7 mouse cellular contexts compared by ENCODE assay signal in genomic region chr19:5726961-5727578, GRCm38 (mm10). TPM values are rescaled to one million over a fixed set of nuclear protein-coding genes. Genes with fewer than 3 reads are reported as not detected.
DNase-seq lines count a peak whose midpoint lies in the region; ATAC-seq lines count a peak whose summit lies in the region.

No protein-coding gene starts in this region.

- peak overlapping the region; percentile 99 for H3K4me3 ChIP-seq in forebrain, embryonic 14.5 days (ENCODE audit: low read depth, low read length)
- peak overlapping the region; percentile 83 for H3K4me3 ChIP-seq in liver, embryonic 11.5 days (ENCODE audit: low read depth, low read length)

- no peaks in the 10 kb centered on the region for H3K27me3 ChIP-seq in forebrain, embryonic 14.5 days (replicated peaks; ENCODE audit: control insufficient read depth, insufficient read depth, low read length)
- H3K27me3 ChIP-seq in liver, embryonic 11.5 days (replicated peaks; ENCODE audit: control insufficient read depth, insufficient read depth, low read length) = no peaks in the 10 kb centered on the region

- peaks cover 40% of the 10 kb centered on the region for H3K4me1 ChIP-seq in forebrain, embryonic 14.5 days (ENCODE audit: control insufficient read depth, insufficient read depth, low read length)
- H3K4me1 ChIP-seq in liver, embryonic 11.5 days (replicated peaks; ENCODE audit: control insufficient read depth, insufficient read depth, low read length) = peaks cover 79% of the 10 kb centered on the region

- DNase-seq in 416B (ENCODE audit: low read depth) = peak; percentile 76
- DNase-seq in CD4-positive, CD25-positive, alpha-beta regulatory T cell, adult 2 months (ENCODE audit: low read depth, low spot score) = peak; percentile 89
- DNase-seq in forebrain, embryonic 14.5 days (ENCODE audit: low spot score) = no peak
- DNase-seq in liver, embryonic 11.5 days (ENCODE audit: low spot score) = no peak
- peak; percentile 62 to 79 for DNase-seq in spleen, postnatal 36 days (ENCODE audit: low spot score in 2 of 2)
- no peak for DNase-seq in left cerebral cortex, adult 11 months (ENCODE audit: low spot score)
- DNase-seq in layer of hippocampus, adult 9-10 months (ENCODE audit: low spot score) = no peak

- WGBS in forebrain, embryonic 14.5 days = 81% methylated on average over 15 of the region's 15 CpGs
- WGBS in liver, embryonic 11.5 days = 45% methylated on average over 15 of the region's 15 CpGs

- H3K4me2 ChIP-seq in forebrain, embryonic 14.5 days (ENCODE audit: low read length) = peak overlapping the region; percentile 99
- H3K4me2 ChIP-seq in liver, embryonic 11.5 days = peak overlapping the region; percentile 94

- H3K36me3 ChIP-seq in forebrain, embryonic 14.5 days (ENCODE audit: control insufficient read depth, insufficient read depth, low read length) = peaks cover 44% of the 10 kb centered on the region
- H3K36me3 ChIP-seq in liver, embryonic 11.5 days (ENCODE audit: control insufficient read depth, insufficient read depth, low read length) = peaks cover 11% of the 10 kb centered on the region

- H3K9me3 ChIP-seq in forebrain, embryonic 14.5 days (replicated peaks; ENCODE audit: control insufficient read depth, low read length) = no peaks in the 10 kb centered on the region
- no peaks in the 10 kb centered on the region for H3K9me3 ChIP-seq in liver, embryonic 11.5 days (ENCODE audit: control insufficient read depth, low read length)

- H3K27ac ChIP-seq in forebrain, embryonic 14.5 days (ENCODE audit: low read depth, low read length) = peak overlapping the region; percentile 1; the same call in 1 of the 2 replicates
- H3K27ac ChIP-seq in liver, embryonic 11.5 days (ENCODE audit: low read depth, low read length) = peak overlapping the region; percentile 95

- ATAC-seq in forebrain, embryonic 14.5 days = no peak
- ATAC-seq in liver, embryonic 11.5 days (replicated peaks; ENCODE audit: low FRiP score) = peak; percentile 45

- peak overlapping the region; percentile 100 for H3K9ac ChIP-seq in forebrain, embryonic 14.5 days (ENCODE audit: low read length)
- H3K9ac ChIP-seq in liver, embryonic 11.5 days (ENCODE audit: low read depth, low read length) = peak overlapping the region; percentile 93

RNA-seq across cellular contexts. Expression of gene Ehbp1l1, which starts 1.0 kb away (rescaled TPM):
- polyA plus RNA-seq in forebrain, embryonic 14.5 days (2014; fragmentation: Nextera tagmentation; extraction: Ambion mirVana) = 7.0 and 10.1 TPM in 2 replicates
- polyA plus RNA-seq in liver, embryonic 11.5 days (2014; fragmentation: Nextera tagmentation; extraction: Ambion mirVana) = 64.9 and 67.1 TPM in 2 replicates

RNA-seq across cellular contexts. Expression of gene Fam89b, which starts 2.4 kb away (rescaled TPM):
- 204 and 233 TPM in 2 replicates for polyA plus RNA-seq in forebrain, embryonic 14.5 days (2014; fragmentation: Nextera tagmentation; extraction: Ambion mirVana)
- polyA plus RNA-seq in liver, embryonic 11.5 days (2014; fragmentation: Nextera tagmentation; extraction: Ambion mirVana) = 47.5 and 49.8 TPM in 2 replicates

RNA-seq across cellular contexts. Expression of gene Ltbp3, which starts 13.6 kb away (rescaled TPM):
- polyA plus RNA-seq in forebrain, embryonic 14.5 days (2014; fragmentation: Nextera tagmentation; extraction: Ambion mirVana) = 8.5 and 10.7 TPM in 2 replicates
- polyA plus RNA-seq in liver, embryonic 11.5 days (2014; fragmentation: Nextera tagmentation; extraction: Ambion mirVana) = 4.1 and 4.6 TPM in 2 replicates

RNA-seq across cellular contexts. Expression of gene Kcnk7, which starts 22.9 kb away (rescaled TPM):
- 0.17 TPM in 1 of 2 replicates, not detected in the other for polyA plus RNA-seq in forebrain, embryonic 14.5 days (2014; fragmentation: Nextera tagmentation; extraction: Ambion mirVana)
- 0.14 TPM in 1 of 2 replicates, not detected in the other for polyA plus RNA-seq in liver, embryonic 11.5 days (2014; fragmentation: Nextera tagmentation; extraction: Ambion mirVana)

RNA-seq across cellular contexts. Expression of gene Pcnx3, which starts 38.4 kb away (rescaled TPM):
- polyA plus RNA-seq in forebrain, embryonic 14.5 days (2014; fragmentation: Nextera tagmentation; extraction: Ambion mirVana) = 20.9 and 24.6 TPM in 2 replicates
- polyA plus RNA-seq in liver, embryonic 11.5 days (2014; fragmentation: Nextera tagmentation; extraction: Ambion mirVana) = 22.5 and 25.0 TPM in 2 replicates

Comparison
In these comparisons a context has a peak if more than half of its experiments do, and no peak if none do; other contexts are left out.
1. DNase-seq: peak in 416B (single experiment), CD4-positive, CD25-positive, alpha-beta regulatory T cell, adult 2 months (single experiment) and spleen, postnatal 36 days (2 of 2); none in forebrain, embryonic 14.5 days (single experiment), liver, embryonic 11.5 days (single experiment), left cerebral cortex, adult 11 months (single experiment) and layer of hippocampus, adult 9-10 months (single experiment).